Mouse (Mus musculus) myocyte (in vitro differentiated cells): ENCODE measurements around the gene Aqp8.

Source experiments
- MAX ChIP-seq: IDR thresholded peaks from one replicate; pipeline ENCODE4 v1.6.1; 2011; ENCODE audit warnings: low read depth, mild to moderate bottlenecking, control low read depth
- MYOD1 ChIP-seq, 3 experiments: IDR thresholded peaks; one replicate each; pipeline ENCODE4 v1.6.1; 2011; ENCODE audit warnings: control low read depth in 2 of 3, low read depth in 2 of 3, mild to moderate bottlenecking in 2 of 3, moderate library complexity in 1 of 3; ENCODE audit not compliant: insufficient read length in 2 of 3, control insufficient read depth in 1 of 3
- POLR2A ChIP-seq: IDR thresholded peaks from one replicate; pipeline ENCODE4 v1.6.1; 2011; ENCODE audit warnings: low read depth, mild to moderate bottlenecking, control low read depth, moderate library complexity; ENCODE audit not compliant: insufficient read length
- SRF ChIP-seq: IDR thresholded peaks from one replicate; pipeline ENCODE4 v1.6.1; 2011; ENCODE audit warnings: low read depth; ENCODE audit not compliant: control insufficient read depth, insufficient read length

- TF ChIP-seq POLR2A (no peak), MAX (no peak), SRF (no peak), MYOD1 (IDR thresholded peaks at IDR 0.05; ENCODE audit: control insufficient read depth in 1 of 3, insufficient read length in 2 of 3, low read depth in 2 of 3) (no peak)
Measured at GRCm38 (mm10) chr7:123487703-123488102, 25.6 kb downstream of the Aqp8 start.
